Mouse (Mus musculus) B cell, adult 2 months (primary cell): ENCODE results near the gene Bcan.
A peak's percentile ranks its signal among the peaks of the same experiment; 100 is the strongest.

Experiments
- DNase-seq, 2 experiments: peaks; one replicate each; pipeline ENCODE4 v3.0.0; 2022

Bcan gene

GRCm38 (mm10) chr3:87971489-87972202, 28.4 kb downstream of the Bcan start:
- DNase-seq = no peak

- peak in 1 of 2 experiments; percentile 31 for DNase-seq
Observed at GRCm38 (mm10) chr3:87970939-87971488, 29.0 kb downstream of the Bcan start, which contains the start of gene Nes. Gene Nes, plus strand, starts transcription at chr3:87971078.

- DNase-seq = peak; percentile 73 to 74
Observed at GRCm38 (mm10) chr3:87970184-87970938, 29.7 kb downstream of the Bcan start.

- peak; percentile 73 to 74 for DNase-seq
Observed at GRCm38 (mm10) chr3:87960586-87961191, 39.3 kb downstream of the Bcan start.

GRCm38 (mm10) chr3:87960191-87960585, 39.8 kb downstream of the Bcan start:
- no peak for DNase-seq

- DNase-seq = no peak
Observed at GRCm38 (mm10) chr3:87959371-87959770, 40.7 kb downstream of the Bcan start.

GRCm38 (mm10) chr3:87958967-87959366, 41.1 kb downstream of the Bcan start:
- DNase-seq = no peak

- DNase-seq = no peak
Observed at GRCm38 (mm10) chr3:87958476-87958875, 41.6 kb downstream of the Bcan start.

- DNase-seq = no peak
Observed at GRCm38 (mm10) chr3:87958056-87958455, 42.0 kb downstream of the Bcan start.

- no peak for DNase-seq
Observed at GRCm38 (mm10) chr3:87952440-87952839, 47.6 kb downstream of the Bcan start.

GRCm38 (mm10) chr3:87951946-87952345, 48.1 kb downstream of the Bcan start:
- DNase-seq = no peak

- no peak for DNase-seq
Observed at GRCm38 (mm10) chr3:87949955-87950515, 50.0 kb downstream of the Bcan start.

GRCm38 (mm10) chr3:87949266-87949954, 50.6 kb downstream of the Bcan start:
- no peak for DNase-seq

- peak; percentile 41 for DNase-seq
Observed at GRCm38 (mm10) chr3:87948378-87949265, 51.4 kb downstream of the Bcan start, which contains the start of gene Crabp2. Gene Crabp2, plus strand, starts transcription at chr3:87948666.

GRCm38 (mm10) chr3:87947811-87948199, 52.2 kb downstream of the Bcan start:
- no peak for DNase-seq

GRCm38 (mm10) chr3:87947056-87947810, 52.8 kb downstream of the Bcan start:
- DNase-seq = peak; percentile 34 to 38

- no peak for DNase-seq
Observed at GRCm38 (mm10) chr3:87946541-87946860, 53.5 kb downstream of the Bcan start.

GRCm38 (mm10) chr3:87945781-87946540, 54.1 kb downstream of the Bcan start:
- no peak for DNase-seq

- DNase-seq = no peak
Observed at GRCm38 (mm10) chr3:87944838-87945600, 55.0 kb downstream of the Bcan start.
